Mouse (Mus musculus): ENCODE measurements at regions not wholly inside any gene's neighbourhood (a gene's known extent, or its start where the extent isn't known, plus 50 kb on each side); places are given as distances from the start of the nearest gene placed in this dataset.

DNA sequence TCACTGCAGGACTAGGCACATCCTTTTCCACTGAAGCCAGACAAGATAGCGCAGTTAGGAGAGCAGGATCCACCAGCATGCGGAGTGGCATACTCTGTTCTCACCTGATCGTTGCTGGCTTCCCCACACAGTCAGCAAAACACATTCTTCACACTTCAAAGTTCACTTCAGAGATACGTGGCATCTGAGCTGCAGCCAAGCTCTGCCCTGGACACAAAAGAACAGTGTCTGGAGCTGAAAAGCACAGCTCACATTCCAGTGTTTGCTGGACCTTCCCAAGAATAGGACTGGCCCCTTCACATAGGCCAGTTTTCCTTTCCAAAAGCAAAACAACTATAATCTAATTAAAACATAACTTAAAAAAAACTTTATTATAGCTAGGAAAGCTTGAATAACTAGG lies 264.7 kb upstream of the Spred2 start:
- TF ChIP-seq POLR2A (IDR thresholded peaks at IDR 0.05; ENCODE audit: borderline replicate concordance, control insufficient read depth, low read depth, low read length) (no peak), CTCF (IDR thresholded peaks at IDR 0.05; ENCODE audit: control insufficient read depth, insufficient read depth, low read length) (no peak)
